Mouse (Mus musculus): ENCODE measurements around the gene Capn9.

DNA sequence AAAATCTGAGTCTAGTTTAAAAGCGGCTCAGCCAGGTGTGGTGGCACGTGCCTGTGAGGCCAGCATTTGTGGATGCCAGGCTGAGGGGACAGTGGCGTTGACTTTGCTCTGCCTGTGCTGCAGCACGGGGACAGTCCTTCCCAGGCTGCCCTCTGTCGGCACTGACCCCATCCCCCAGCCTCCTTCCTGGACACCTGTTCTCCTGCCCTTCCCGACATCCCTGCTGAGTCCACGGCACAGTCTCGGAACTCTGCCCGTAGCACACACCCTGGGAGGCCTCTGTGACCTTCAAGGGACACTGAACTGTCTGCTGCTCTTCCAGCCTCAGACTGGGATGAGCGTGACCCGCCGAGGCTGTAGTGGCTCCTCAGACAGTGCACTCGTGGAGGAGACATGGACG is 45.8 kb upstream of the Capn9 start:
- TF ChIP-seq GATA1 (IDR thresholded peaks at IDR 0.05; ENCODE audit: borderline replicate concordance, low read length) = no peak
- TF ChIP-seq FLI1 (IDR thresholded peaks at IDR 0.05; ENCODE audit: low read length) = no peak
